Mouse (Mus musculus): ENCODE measurements around the gene Arhgap19. TPM values are rescaled to one million over a fixed set of nuclear protein-coding genes. Genes with fewer than 3 reads are reported as not detected.

Arhgap19 gene
- total RNA-seq, 2 experiments from 2014 or later: 9.5 to 11.6 TPM

DNA sequence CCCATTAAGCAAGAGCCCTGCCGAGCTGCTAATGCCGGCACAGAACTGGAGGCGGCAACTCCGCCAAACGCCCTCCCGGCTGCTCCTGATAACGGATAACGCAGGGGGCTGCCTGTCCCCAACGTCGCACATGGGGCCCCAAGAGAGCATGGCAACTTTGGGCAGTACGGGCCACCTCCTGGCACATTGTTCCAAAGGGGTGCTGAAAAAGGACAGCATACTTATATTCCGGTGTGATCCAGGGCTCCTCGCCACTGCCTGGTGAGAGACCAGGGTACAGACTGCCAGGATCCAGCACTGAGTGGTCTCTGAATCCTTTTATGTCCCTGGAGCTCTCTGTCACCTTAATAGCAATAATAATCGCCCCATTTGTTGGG, 63.4 kb downstream of the Arhgap19 start:
- no peak for DNase-seq

DNA sequence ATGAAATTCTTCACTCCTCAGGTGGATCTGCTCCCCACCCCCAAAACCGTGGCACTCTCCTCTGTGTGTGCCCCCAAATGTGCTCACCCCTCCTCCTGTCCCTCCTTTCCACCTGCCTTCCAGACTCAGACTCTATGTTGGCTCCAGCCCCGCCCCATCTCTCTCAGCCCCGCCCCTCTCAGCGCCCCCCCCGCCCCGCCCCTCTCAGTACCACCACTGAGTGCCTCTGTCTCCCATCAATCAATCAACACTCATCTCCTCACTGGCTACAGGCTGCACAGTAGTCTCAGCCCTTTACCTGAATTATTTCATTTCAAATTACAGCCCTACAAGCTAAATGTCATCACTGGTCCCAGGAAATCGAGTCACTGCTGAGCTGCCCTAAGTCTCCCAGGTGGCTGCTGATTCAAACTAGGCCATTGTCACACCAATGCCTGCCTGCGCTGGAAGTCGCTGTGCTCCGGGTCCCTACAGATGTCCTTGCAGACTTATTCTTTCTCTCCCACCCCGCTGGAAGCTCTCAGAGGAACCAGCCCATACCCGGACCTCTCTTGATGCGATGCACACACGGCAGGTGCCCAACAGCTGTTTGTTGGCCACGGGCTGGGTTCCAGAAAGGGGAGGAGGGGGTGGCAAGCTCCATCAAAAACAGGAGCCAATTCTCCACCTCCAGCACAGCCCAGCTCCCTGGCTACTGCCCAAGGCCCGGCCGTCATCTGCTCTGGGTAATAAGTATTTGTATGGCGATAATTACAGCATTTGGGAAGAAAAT, 64.0 kb downstream of the Arhgap19 start:
- peak; percentile 23 for DNase-seq

DNA sequence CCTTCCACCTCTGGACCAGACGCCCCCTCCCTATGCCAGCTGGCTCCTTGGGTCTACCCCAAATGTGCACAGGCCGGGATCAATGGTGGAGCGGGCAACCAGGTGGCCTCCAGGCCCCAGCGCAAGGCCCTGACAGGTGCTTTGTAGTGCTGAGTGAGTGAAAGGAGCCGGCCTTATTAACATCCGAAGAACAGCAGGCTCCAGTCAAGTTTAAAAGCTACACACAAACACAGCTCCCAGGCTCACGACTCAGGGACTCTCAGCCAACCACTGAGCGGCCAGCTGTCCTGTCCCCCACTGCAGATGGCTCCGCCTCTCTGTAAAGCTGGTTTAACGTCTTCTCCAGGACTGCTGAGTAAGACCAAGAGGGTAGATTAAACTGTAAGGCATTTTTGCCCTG, 67.2 kb downstream of the Arhgap19 start:
- no peak for DNase-seq

DNA sequence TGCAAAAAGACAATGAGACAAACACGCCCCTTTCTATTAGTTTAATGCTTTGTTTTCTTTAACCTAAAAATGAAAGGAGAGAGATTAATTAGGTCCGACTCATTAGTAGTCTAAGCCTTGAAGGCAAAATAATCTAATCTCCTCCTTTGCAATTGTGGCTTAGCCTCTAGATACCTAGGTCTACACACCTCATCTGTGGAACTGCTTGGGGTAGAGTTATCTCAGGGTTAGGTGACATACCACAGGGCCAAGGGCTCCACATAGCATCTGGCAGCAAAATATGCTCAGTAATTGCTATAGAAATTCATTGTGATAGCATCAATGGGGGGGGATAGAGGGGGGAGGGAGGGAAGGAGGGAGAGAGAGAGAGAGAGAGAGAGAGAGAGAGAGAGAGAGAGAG, 76.4 kb downstream of the Arhgap19 start:
- no peak for DNase-seq

DNA sequence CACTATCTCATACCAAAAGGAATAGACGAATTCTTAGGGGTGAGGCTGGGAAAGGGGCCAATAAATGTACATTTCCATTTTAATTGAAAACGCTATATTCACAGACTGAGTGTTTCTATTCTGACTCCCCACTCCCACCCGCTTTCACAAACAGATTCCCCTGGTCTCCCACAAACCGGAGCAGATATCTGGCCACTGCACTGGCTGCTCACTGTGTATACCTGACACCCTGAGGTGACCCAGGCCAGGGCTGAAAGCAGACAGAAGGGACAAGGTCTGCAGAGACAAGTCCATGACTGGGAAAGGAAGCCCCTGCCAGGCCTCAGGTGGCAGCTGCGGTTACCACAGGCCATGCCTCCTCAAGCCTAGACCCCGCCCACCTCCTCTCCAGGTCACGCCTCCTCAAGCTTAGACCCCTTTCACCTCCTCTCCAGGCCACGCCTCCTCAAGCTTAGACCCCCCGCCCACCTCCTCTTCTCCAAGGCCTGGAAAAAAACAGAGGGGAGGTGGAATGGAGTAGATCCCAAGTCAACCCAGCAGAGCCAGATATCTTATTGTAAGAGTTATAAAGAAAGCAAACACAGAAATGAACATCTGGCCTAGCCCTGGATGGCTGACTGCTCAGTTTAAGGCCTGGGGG, 76.9 kb downstream of the Arhgap19 start:
- no peak for DNase-seq

DNA sequence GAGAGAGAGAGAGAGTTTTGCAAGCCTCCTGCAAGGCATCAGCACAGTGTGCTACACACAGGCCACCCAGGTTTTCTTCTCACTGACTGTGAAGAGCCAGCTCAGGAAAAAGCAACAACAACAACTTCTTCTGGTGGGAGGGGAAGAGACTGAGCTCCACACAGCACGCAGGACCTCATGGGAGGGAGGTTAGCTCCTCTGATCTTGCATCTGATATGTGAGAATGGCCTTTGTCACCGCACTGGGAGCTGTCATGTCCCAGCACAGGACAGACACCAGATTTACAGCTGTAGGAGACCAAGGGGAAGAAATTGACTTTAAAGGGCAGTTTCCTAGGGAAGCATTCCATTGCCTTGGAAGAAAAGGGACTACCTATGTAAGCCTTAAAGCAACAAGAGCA, 78.5 kb downstream of the Arhgap19 start:
- no peak for DNase-seq

DNA sequence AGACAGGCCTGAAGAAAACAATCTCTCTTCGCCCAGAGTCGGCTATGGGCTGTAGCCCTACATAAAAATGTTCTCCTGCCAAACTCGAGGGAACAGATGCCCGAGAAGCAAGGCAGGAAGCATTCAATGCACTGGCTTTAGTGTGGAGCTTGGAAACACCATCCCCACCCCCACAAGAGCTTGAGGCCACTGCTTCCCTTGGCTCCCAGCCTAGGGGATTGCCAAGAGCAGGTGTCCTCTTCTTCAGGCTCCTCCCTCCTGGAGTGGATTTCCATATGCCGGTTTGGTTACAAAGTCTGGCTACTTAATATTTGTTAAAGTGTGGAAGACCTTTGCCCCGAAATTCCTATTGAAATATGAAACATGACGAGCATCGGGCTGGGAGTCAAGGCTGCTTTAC, 82.4 kb downstream of the Arhgap19 start:
- no peak for DNase-seq

Other genes starting within 250 kb of the Arhgap19 start
- gene Gm340, start 219.7 kb downstream of the Arhgap19 start, total RNA-seq (2021): 1 to 10 TPM; 7.7 to 9.8 TPM
- 1 to 10 TPM; 1.6 TPM for gene Slit1, start 58.4 kb downstream of the Arhgap19 start, total RNA-seq (2021)
- 1 to 10 TPM; 5.6 to 6.1 TPM for gene Frat1, start 27.9 kb upstream of the Arhgap19 start, total RNA-seq (2021)
- 10 to 100 TPM; 17.3 to 23.7 TPM for gene Frat2, start 46.1 kb upstream of the Arhgap19 start, total RNA-seq (2021)
- gene Rrp12, start 94.1 kb upstream of the Arhgap19 start, total RNA-seq (2021): 10 to 100 TPM; 27.6 to 28.4 TPM
- 10 to 100 TPM; 31.3 to 34.2 TPM for gene Pgam1, start 109.9 kb upstream of the Arhgap19 start, total RNA-seq (2021)
- 10 to 100 TPM; 18.2 to 20.1 TPM for gene Exosc1, start 131.4 kb upstream of the Arhgap19 start, total RNA-seq (2021)
- 10 to 100 TPM; 22.7 to 31.3 TPM for gene Zdhhc16, start 131.4 kb upstream of the Arhgap19 start, total RNA-seq (2021)
- gene Mms19, start 179.1 kb upstream of the Arhgap19 start, total RNA-seq (2021): 10 to 100 TPM in 1 of 2 experiments, 1 to 10 TPM in 1; 9.2 to 12.9 TPM
- 10 to 100 TPM; 23.3 to 27.6 TPM for gene Ubtd1, start 179.7 kb upstream of the Arhgap19 start, total RNA-seq (2021)
- 10 to 100 TPM; 65.0 to 72.7 TPM for gene Ankrd2, start 234.0 kb upstream of the Arhgap19 start, total RNA-seq (2021)
- 1 to 10 TPM; 4.5 to 4.6 TPM for gene Hoga1, start 243.6 kb upstream of the Arhgap19 start, total RNA-seq (2021)

All from gastrocnemius, postnatal 10 days (tissue).